Mouse (Mus musculus): ENCODE measurements around the gene Cxcr1. TPM values are rescaled to one million over a fixed set of nuclear protein-coding genes. Genes with fewer than 3 reads are reported as not detected.

The Cxcr1 gene
- polyA plus RNA-seq (2014; fragmentation: Nextera tagmentation; extraction: Ambion mirVana): not detected in 2 replicates

- Histone ChIP-seq H3K9me3 (ENCODE audit: control insufficient read depth, low read length) (no peaks in the 10 kb centered on the region), H3K4me3 (ENCODE audit: low read depth, low read length) (no peak within 1 kb of the TSS), H3K27me3 (replicated peaks; ENCODE audit: control insufficient read depth, insufficient read depth, low read length) (no peaks in the 10 kb centered on the region), H3K36me3 (ENCODE audit: control insufficient read depth, insufficient read depth, low read length) (no peaks in the 10 kb centered on the region), H3K4me2 (no peak within 1 kb of the TSS), H3K4me1 (replicated peaks; ENCODE audit: control insufficient read depth, insufficient read depth, low read length) (peaks cover 4% of the 10 kb centered on the region; the same call in 1 of the 2 replicates), H3K27ac (ENCODE audit: low read depth, low read length) (no peak within 1 kb of the TSS), H3K9ac (ENCODE audit: low read depth, low read length) (no peak within 1 kb of the TSS)
- DNase-seq (ENCODE audit: low spot score): no peak
- no peak for ATAC-seq (replicated peaks; ENCODE audit: low FRiP score)
- 64% methylated on average over 8 of the region's 8 CpGs for WGBS
Measured at GRCm38 (mm10) chr1:74194445-74194844, at the start of gene Cxcr1. Cxcr1 (minus strand) TSS chr1:74194631.

- Histone ChIP-seq H3K27me3 (replicated peaks; ENCODE audit: control insufficient read depth, insufficient read depth, low read length) (no peaks in the 10 kb centered on the region), H3K4me2 (peak overlapping the region; percentile 96), H3K4me1 (replicated peaks; ENCODE audit: control insufficient read depth, insufficient read depth, low read length) (peaks cover 42% of the 10 kb centered on the region), H3K27ac (ENCODE audit: low read depth, low read length) (no peak overlapping the region; the same call in 1 of the 2 replicates), H3K9me3 (ENCODE audit: control insufficient read depth, low read length) (no peaks in the 10 kb centered on the region), H3K36me3 (ENCODE audit: control insufficient read depth, insufficient read depth, low read length) (no peaks in the 10 kb centered on the region), H3K4me3 (ENCODE audit: low read depth, low read length) (0 out of 2 replicates have a peak overlapping the region, but pooled peaks have one; percentile 14), H3K9ac (ENCODE audit: low read depth, low read length) (no peak overlapping the region; the same call in 1 of the 2 replicates)
- DNase-seq (ENCODE audit: low spot score) (no peak), ATAC-seq (replicated peaks; ENCODE audit: low FRiP score) (no peak)
- WGBS: 70% methylated on average over 4 of the region's 4 CpGs
Measured at GRCm38 (mm10) chr1:74240832-74241231, 46.4 kb upstream of the Cxcr1 start.

- Histone ChIP-seq H3K4me2 (peak overlapping the region; percentile 96), H3K9me3 (ENCODE audit: control insufficient read depth, low read length) (no peaks in the 10 kb centered on the region), H3K27ac (ENCODE audit: low read depth, low read length) (peak overlapping the region; percentile 63), H3K27me3 (replicated peaks; ENCODE audit: control insufficient read depth, insufficient read depth, low read length) (no peaks in the 10 kb centered on the region), H3K4me1 (replicated peaks; ENCODE audit: control insufficient read depth, insufficient read depth, low read length) (peaks cover 42% of the 10 kb centered on the region), H3K36me3 (ENCODE audit: control insufficient read depth, insufficient read depth, low read length) (no peaks in the 10 kb centered on the region), H3K9ac (ENCODE audit: low read depth, low read length) (peak overlapping the region; percentile 22; the same call in 1 of the 2 replicates), H3K4me3 (ENCODE audit: low read depth, low read length) (0 out of 2 replicates have a peak overlapping the region, but pooled peaks have one; percentile 14)
- DNase-seq (ENCODE audit: low spot score): no peak
- WGBS: 53% methylated on average over 6 of the region's 6 CpGs
- ATAC-seq (replicated peaks; ENCODE audit: low FRiP score): no peak
Measured at GRCm38 (mm10) chr1:74240311-74240710, 45.9 kb upstream of the Cxcr1 start.

GRCm38 (mm10) chr1:74239618-74240017, 45.2 kb upstream of the Cxcr1 start:
- Histone ChIP-seq H3K36me3 (ENCODE audit: control insufficient read depth, insufficient read depth, low read length) (no peaks in the 10 kb centered on the region), H3K9me3 (ENCODE audit: control insufficient read depth, low read length) (no peaks in the 10 kb centered on the region), H3K4me1 (replicated peaks; ENCODE audit: control insufficient read depth, insufficient read depth, low read length) (peaks cover 42% of the 10 kb centered on the region), H3K4me2 (peak overlapping the region; percentile 96), H3K27ac (ENCODE audit: low read depth, low read length) (peak overlapping the region; percentile 89), H3K27me3 (replicated peaks; ENCODE audit: control insufficient read depth, insufficient read depth, low read length) (no peaks in the 10 kb centered on the region), H3K9ac (ENCODE audit: low read depth, low read length) (no peak overlapping the region), H3K4me3 (ENCODE audit: low read depth, low read length) (peak overlapping the region; percentile 95)
- ATAC-seq (replicated peaks; ENCODE audit: low FRiP score) (no peak), DNase-seq (ENCODE audit: low spot score) (no peak)
- WGBS: 38% methylated on average over 11 of the region's 11 CpGs

- ATAC-seq (replicated peaks; ENCODE audit: low FRiP score): peak; percentile 70
- Histone ChIP-seq H3K4me2 (peak overlapping the region; percentile 96), H3K36me3 (ENCODE audit: control insufficient read depth, insufficient read depth, low read length) (no peaks in the 10 kb centered on the region)
Measured at GRCm38 (mm10) chr1:74239162-74239561, 44.7 kb upstream of the Cxcr1 start.

GRCm38 (mm10) chr1:74238136-74238535, 43.7 kb upstream of the Cxcr1 start:
- ATAC-seq (replicated peaks; ENCODE audit: low FRiP score): no peak
- DNase-seq (ENCODE audit: low spot score): no peak
- H3K27ac ChIP-seq (ENCODE audit: low read depth, low read length): peak overlapping the region; percentile 89
- H3K36me3 ChIP-seq (ENCODE audit: control insufficient read depth, insufficient read depth, low read length): no peaks in the 10 kb centered on the region
- H3K9ac ChIP-seq (ENCODE audit: low read depth, low read length): peak overlapping the region; percentile 92
- H3K4me3 ChIP-seq (ENCODE audit: low read depth, low read length): peak overlapping the region; percentile 95
- H3K4me2 ChIP-seq: peak overlapping the region; percentile 96
- no peaks in the 10 kb centered on the region for H3K9me3 ChIP-seq (ENCODE audit: control insufficient read depth, low read length)
- H3K27me3 ChIP-seq (replicated peaks; ENCODE audit: control insufficient read depth, insufficient read depth, low read length): no peaks in the 10 kb centered on the region
- WGBS: 36% methylated on average over 1 of the region's 1 CpGs
- H3K4me1 ChIP-seq (replicated peaks; ENCODE audit: control insufficient read depth, insufficient read depth, low read length): peaks cover 38% of the 10 kb centered on the region

More at GRCm38 (mm10) chr1:74239162-74239561, 44.7 kb upstream of the Cxcr1 start:
- 17% methylated on average over 7 of the region's 7 CpGs for WGBS
- H3K9me3 ChIP-seq (ENCODE audit: control insufficient read depth, low read length): no peaks in the 10 kb centered on the region
- H3K27me3 ChIP-seq (replicated peaks; ENCODE audit: control insufficient read depth, insufficient read depth, low read length): no peaks in the 10 kb centered on the region
- H3K4me3 ChIP-seq (ENCODE audit: low read depth, low read length): peak overlapping the region; percentile 95
- peak overlapping the region; percentile 89 for H3K27ac ChIP-seq (ENCODE audit: low read depth, low read length)
- H3K9ac ChIP-seq (ENCODE audit: low read depth, low read length): peak overlapping the region; percentile 92; the same call in 1 of the 2 replicates
- DNase-seq (ENCODE audit: low spot score): no peak
- peaks cover 42% of the 10 kb centered on the region for H3K4me1 ChIP-seq (replicated peaks; ENCODE audit: control insufficient read depth, insufficient read depth, low read length)

- Histone ChIP-seq H3K9ac (ENCODE audit: low read depth, low read length) (peak overlapping the region; percentile 92), H3K4me3 (ENCODE audit: low read depth, low read length) (peak overlapping the region; percentile 95), H3K4me1 (replicated peaks; ENCODE audit: control insufficient read depth, insufficient read depth, low read length) (peaks cover 38% of the 10 kb centered on the region), H3K36me3 (ENCODE audit: control insufficient read depth, insufficient read depth, low read length) (no peaks in the 10 kb centered on the region), H3K27ac (ENCODE audit: low read depth, low read length) (peak overlapping the region; percentile 89), H3K9me3 (ENCODE audit: control insufficient read depth, low read length) (no peaks in the 10 kb centered on the region), H3K4me2 (peak overlapping the region; percentile 96), H3K27me3 (replicated peaks; ENCODE audit: control insufficient read depth, insufficient read depth, low read length) (no peaks in the 10 kb centered on the region)
- ATAC-seq (replicated peaks; ENCODE audit: low FRiP score) (no peak), DNase-seq (ENCODE audit: low spot score) (no peak)
- 18% methylated on average over 5 of the region's 5 CpGs for WGBS
Measured at GRCm38 (mm10) chr1:74237671-74238070, 43.2 kb upstream of the Cxcr1 start.

GRCm38 (mm10) chr1:74236590-74237317, 42.3 kb upstream of the Cxcr1 start:
- Histone ChIP-seq H3K27me3 (replicated peaks; ENCODE audit: control insufficient read depth, insufficient read depth, low read length) (no peaks in the 10 kb centered on the region), H3K9me3 (ENCODE audit: control insufficient read depth, low read length) (no peaks in the 10 kb centered on the region), H3K36me3 (ENCODE audit: control insufficient read depth, insufficient read depth, low read length) (no peaks in the 10 kb centered on the region), H3K27ac (ENCODE audit: low read depth, low read length) (peak overlapping the region; percentile 89), H3K4me2 (peak overlapping the region; percentile 96), H3K4me1 (replicated peaks; ENCODE audit: control insufficient read depth, insufficient read depth, low read length) (peaks cover 39% of the 10 kb centered on the region), H3K9ac (ENCODE audit: low read depth, low read length) (peak overlapping the region; percentile 92), H3K4me3 (ENCODE audit: low read depth, low read length) (peak overlapping the region; percentile 95)
- DNase-seq (ENCODE audit: low spot score): peak; percentile 69
- peak; percentile 53 for ATAC-seq (replicated peaks; ENCODE audit: low FRiP score)
- WGBS: under 1% methylated on average over 44 of the region's 57 CpGs

Measured in liver, embryonic 11.5 days (tissue).